Mouse (Mus musculus) intestine, embryonic 16.5 days (tissue): Measurements from ENCODE around the gene Slc38a10. TPM values are rescaled to one million over a fixed set of nuclear protein-coding genes. Genes with fewer than 3 reads are reported as not detected.

Experiments used
- ATAC-seq: fragments of 200-750 bp; cut with Nextera tagmentation; 2 replicates; pipeline ENCODE4 v1.8.0; 2017; ENCODE audit warnings: moderate TSS enrichment, moderate library complexity
- H3K27ac ChIP-seq: fragments of 300-500 bp; sonication (generic); 2 replicates; pipeline ENCODE4 v1.5.1; 2014; ENCODE audit warnings: mild to moderate bottlenecking, low read length
- H3K27me3 ChIP-seq: fragments of 300-500 bp; sonication (generic); replicated peaks from 2 replicates; pipeline ENCODE4 v1.6.1; 2014; ENCODE audit warnings: low read length, control low read depth, mixed read lengths; ENCODE audit not compliant: control insufficient read depth, insufficient read depth
- H3K36me3 ChIP-seq: fragments of 300-500 bp; sonication (generic); 2 replicates; pipeline ENCODE4 v1.6.1; 2014; ENCODE audit warnings: low read length, control low read depth; ENCODE audit not compliant: control insufficient read depth, insufficient read depth
- H3K4me1 ChIP-seq: fragments of 300-500 bp; sonication (generic); 2 replicates; pipeline ENCODE4 v1.6.1; 2014; ENCODE audit warnings: low read length, control low read depth, mixed read lengths; ENCODE audit not compliant: control insufficient read depth, insufficient read depth
- H3K4me2 ChIP-seq: fragments of 300-500 bp; sonication (generic); 2 replicates; pipeline ENCODE4 v1.6.1; 2014; ENCODE audit warnings: low read depth, low read length, control low read depth
- H3K4me3 ChIP-seq: fragments of 300-500 bp; sonication (generic); 2 replicates; pipeline ENCODE4 v1.5.1; 2014; ENCODE audit warnings: mild to moderate bottlenecking, low read length
- H3K9ac ChIP-seq: fragments of 300-500 bp; sonication (generic); 2 replicates; pipeline ENCODE4 v1.6.1; 2014; ENCODE audit warnings: low read depth, low read length
- H3K9me3 ChIP-seq: fragments of 300-500 bp; sonication (generic); 2 replicates; pipeline ENCODE4 v1.6.1; 2016; ENCODE audit warnings: low read length, control low read depth; ENCODE audit not compliant: control insufficient read depth
- WGBS: fragments of 180-500 bp; shearing (Covaris S2); extraction: QIAGEN DNeasy Blood & Tissue Kit; methylation state at CpG from one replicate; pipeline ENCODE4 v1.1.7; 2014; 5-methylcytosine and 5-hydroxymethylcytosine counted together
- polyA plus RNA-seq: library from polyadenylated mRNA; unstranded; fragments of >200 nt; fragmentation: Nextera tagmentation; extraction: Ambion mirVana; gene quantifications from 2 replicates; pipeline ENCODE4 v1.2.1, GENCODE M21; 2015

Gene Slc38a10
- polyA plus RNA-seq, 1 experiment from 2014 or later = 84.6 TPM

DNA sequence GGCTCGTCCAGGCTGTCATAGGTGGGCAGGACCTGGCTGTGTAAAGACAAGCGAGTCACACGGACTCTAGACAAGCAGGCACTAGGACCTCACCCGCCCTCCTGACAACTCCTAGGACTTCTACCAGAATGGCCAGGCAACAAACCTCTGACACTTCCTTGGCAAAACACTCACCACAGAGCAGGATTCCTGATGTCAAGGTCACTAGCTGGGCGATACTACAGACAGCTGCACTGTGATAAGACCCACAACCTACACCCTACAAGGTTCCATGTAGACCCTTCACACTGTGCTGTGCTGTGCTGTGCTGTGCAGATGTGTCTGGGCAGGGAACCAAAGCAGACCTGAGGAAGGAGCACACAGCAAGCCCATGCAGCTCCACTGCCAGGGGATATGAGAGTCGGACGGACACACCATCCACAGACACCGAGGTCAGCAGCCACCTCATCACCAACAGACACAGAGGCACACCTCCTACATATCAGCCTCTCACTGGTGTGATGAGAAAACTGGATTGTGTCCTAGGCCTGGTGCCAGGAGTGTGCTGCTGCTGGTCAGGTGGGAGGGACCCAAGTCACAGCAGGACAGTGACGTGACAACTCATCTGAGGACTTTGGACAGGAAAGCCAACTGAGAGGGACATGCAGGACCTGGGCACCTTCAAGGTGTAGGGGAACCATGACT is 16.2 kb downstream of the Slc38a10 start:
- Histone ChIP-seq H3K4me3 (no peak overlapping the region), H3K4me1 (peaks cover 35% of the 10 kb centered on the region), H3K9me3 (no peaks in the 10 kb centered on the region), H3K27me3 (no peaks in the 10 kb centered on the region), H3K27ac (no peak overlapping the region), H3K4me2 (no peak overlapping the region), H3K36me3 (peaks cover 15% of the 10 kb centered on the region; the same call in 1 of the 2 replicates), H3K9ac (peak overlapping the region; percentile 33; the same call in 1 of the 2 replicates)
- ATAC-seq = peak; percentile 47
- WGBS = 81% methylated on average over 9 of the region's 9 CpGs

- ATAC-seq = no peak
- Histone ChIP-seq H3K4me3 (no peak overlapping the region), H3K4me1 (peaks cover 35% of the 10 kb centered on the region), H3K27me3 (no peaks in the 10 kb centered on the region), H3K27ac (no peak overlapping the region), H3K36me3 (peaks cover 20% of the 10 kb centered on the region), H3K9me3 (no peaks in the 10 kb centered on the region), H3K9ac (no peak overlapping the region), H3K4me2 (no peak overlapping the region)
- 85% methylated on average over 5 of the region's 5 CpGs for WGBS
Observed at GRCm38 (mm10) chr11:120134148-120134547, 17.0 kb downstream of the Slc38a10 start.

DNA sequence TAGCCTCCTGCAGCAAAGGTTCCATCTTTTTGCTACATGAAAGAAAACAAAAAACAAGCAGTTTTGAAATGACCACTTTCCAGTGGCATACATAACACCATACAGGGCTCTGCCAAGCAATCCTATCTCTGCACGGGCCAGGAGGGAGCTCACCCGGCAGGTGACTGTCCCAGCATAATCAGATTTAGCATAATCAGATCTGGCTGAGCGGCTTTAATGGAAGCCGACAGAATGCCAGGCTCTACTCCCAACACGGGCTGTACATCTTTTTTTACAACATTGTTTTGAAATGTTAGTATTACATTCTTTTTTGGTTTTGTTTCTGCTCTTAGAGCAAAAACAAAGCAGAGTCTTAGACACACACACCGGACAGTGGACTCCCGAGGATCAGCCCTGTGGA is 21.9 kb downstream of the Slc38a10 start:
- peaks cover 13% of the 10 kb centered on the region for H3K36me3 ChIP-seq
- 0 out of 2 replicates have a peak, but pooled peaks cover 6% of the 10 kb centered on the region for H3K4me1 ChIP-seq
- H3K27ac ChIP-seq = no peak overlapping the region
- H3K27me3 ChIP-seq = no peaks in the 10 kb centered on the region
- no peak overlapping the region for H3K9ac ChIP-seq
- H3K9me3 ChIP-seq = no peaks in the 10 kb centered on the region
- no peak overlapping the region for H3K4me3 ChIP-seq
- no peak overlapping the region for H3K4me2 ChIP-seq
- ATAC-seq = no peak
- WGBS = 75% methylated on average over 7 of the region's 7 CpGs

- Histone ChIP-seq H3K4me3 (no peak overlapping the region), H3K9me3 (no peaks in the 10 kb centered on the region), H3K9ac (no peak overlapping the region), H3K36me3 (peaks cover 5% of the 10 kb centered on the region), H3K27ac (no peak overlapping the region), H3K4me1 (0 out of 2 replicates have a peak, but pooled peaks cover 6% of the 10 kb centered on the region), H3K4me2 (no peak overlapping the region), H3K27me3 (no peaks in the 10 kb centered on the region)
- no peak for ATAC-seq
- WGBS = 89% methylated on average over 2 of the region's 2 CpGs
Observed at GRCm38 (mm10) chr11:120126845-120127244, 24.3 kb downstream of the Slc38a10 start.

DNA sequence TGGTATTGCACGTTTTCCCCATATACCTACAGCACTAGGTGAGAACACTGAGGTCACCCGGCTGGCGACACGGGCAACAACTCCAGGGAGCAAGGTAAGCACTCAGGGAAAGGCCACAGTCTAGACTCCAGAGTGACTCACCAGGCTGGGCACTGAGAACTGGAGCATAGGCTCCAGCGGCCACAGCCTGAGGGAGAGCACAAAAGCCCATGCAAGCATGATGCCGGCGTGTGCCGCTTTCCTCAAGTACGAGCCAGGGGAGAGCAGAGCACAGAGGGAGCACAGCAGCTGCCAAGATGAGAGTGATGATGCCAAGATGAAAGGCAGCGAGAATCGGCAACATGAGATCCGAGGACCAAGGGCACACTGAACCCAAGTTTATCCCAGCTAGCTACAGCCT is 29.0 kb downstream of the Slc38a10 start:
- whole genome bisulfite sequencing = 83% methylated on average over 12 of the region's 12 CpGs
- H3K27ac ChIP-seq = no peak overlapping the region
- H3K36me3 ChIP-seq = peaks cover 18% of the 10 kb centered on the region

GRCm38 (mm10) chr11:120120642-120121420 is 30.3 kb downstream of the Slc38a10 start:
- peaks cover 18% of the 10 kb centered on the region for H3K36me3 ChIP-seq
- ATAC-seq = peak; percentile 59

More for the DNA sequence above, 29.0 kb downstream of the Slc38a10 start:
- H3K4me2 ChIP-seq = no peak overlapping the region
- H3K4me1 ChIP-seq = 0 out of 2 replicates have a peak, but pooled peaks cover 7% of the 10 kb centered on the region
- H3K27me3 ChIP-seq = no peaks in the 10 kb centered on the region
- no peak overlapping the region for H3K4me3 ChIP-seq
- no peak overlapping the region for H3K9ac ChIP-seq
- ATAC-seq = no peak
- no peaks in the 10 kb centered on the region for H3K9me3 ChIP-seq

DNA sequence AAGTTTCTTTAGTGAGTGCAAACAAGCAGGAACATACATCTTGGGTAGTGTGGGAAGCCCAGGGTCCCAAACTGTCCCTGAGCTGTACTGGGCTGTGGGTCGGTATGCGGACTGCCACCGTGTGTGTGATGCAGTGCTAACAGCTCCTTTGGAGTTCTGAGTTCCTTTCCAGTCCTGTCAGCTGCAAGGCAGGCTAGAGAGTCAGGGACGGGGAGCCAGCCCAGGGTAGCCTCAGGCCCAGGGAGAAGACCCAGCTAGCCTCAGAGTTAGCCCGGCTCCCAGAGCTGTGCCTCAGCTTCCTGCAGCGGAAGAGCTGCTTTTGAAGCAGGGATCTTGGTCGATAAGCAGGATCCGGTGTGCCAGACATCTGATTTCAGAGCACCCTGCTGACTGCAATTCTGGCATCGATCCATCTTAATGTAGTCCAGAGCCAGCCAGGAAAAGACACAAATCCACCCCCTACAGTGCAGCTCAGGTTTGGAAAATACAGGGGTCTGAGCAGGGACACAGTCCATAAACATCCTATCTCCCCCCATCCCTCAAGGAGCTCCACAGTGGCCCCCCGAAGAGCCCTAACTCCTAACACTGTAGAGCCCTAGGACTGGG is 31.1 kb downstream of the Slc38a10 start:
- peaks cover 18% of the 10 kb centered on the region for H3K36me3 ChIP-seq
- no peak overlapping the region for H3K27ac ChIP-seq
- WGBS = 82% methylated on average over 10 of the region's 10 CpGs

More at GRCm38 (mm10) chr11:120120642-120121420, 30.3 kb downstream of the Slc38a10 start:
- Histone ChIP-seq H3K4me2 (no peak overlapping the region), H3K4me3 (no peak overlapping the region), H3K9me3 (no peaks in the 10 kb centered on the region), H3K4me1 (0 out of 2 replicates have a peak, but pooled peaks cover 7% of the 10 kb centered on the region), H3K9ac (no peak overlapping the region; the same call in 1 of the 2 replicates), H3K27me3 (no peaks in the 10 kb centered on the region), H3K27ac (no peak overlapping the region)
- WGBS = 80% methylated on average over 17 of the region's 17 CpGs

GRCm38 (mm10) chr11:120119108-120119507 is 32.0 kb downstream of the Slc38a10 start:
- 95% methylated on average over 7 of the region's 7 CpGs for WGBS
- Histone ChIP-seq H3K27ac (no peak overlapping the region), H3K4me3 (no peak overlapping the region), H3K9me3 (no peaks in the 10 kb centered on the region), H3K27me3 (no peaks in the 10 kb centered on the region), H3K4me2 (no peak overlapping the region), H3K9ac (no peak overlapping the region), H3K36me3 (peaks cover 22% of the 10 kb centered on the region), H3K4me1 (0 out of 2 replicates have a peak, but pooled peaks cover 7% of the 10 kb centered on the region)
- no peak for ATAC-seq

More for the DNA sequence above, 31.1 kb downstream of the Slc38a10 start:
- no peaks in the 10 kb centered on the region for H3K9me3 ChIP-seq
- H3K4me1 ChIP-seq = 0 out of 2 replicates have a peak, but pooled peaks cover 7% of the 10 kb centered on the region
- H3K9ac ChIP-seq = no peak overlapping the region
- H3K4me2 ChIP-seq = no peak overlapping the region
- no peaks in the 10 kb centered on the region for H3K27me3 ChIP-seq
- no peak overlapping the region for H3K4me3 ChIP-seq
- ATAC-seq = no peak

GRCm38 (mm10) chr11:120117626-120118025 is 33.5 kb downstream of the Slc38a10 start:
- Histone ChIP-seq H3K9ac (no peak overlapping the region), H3K27me3 (no peaks in the 10 kb centered on the region), H3K27ac (no peak overlapping the region), H3K4me2 (no peak overlapping the region), H3K4me3 (no peak overlapping the region), H3K9me3 (no peaks in the 10 kb centered on the region), H3K4me1 (0 out of 2 replicates have a peak, but pooled peaks cover 7% of the 10 kb centered on the region), H3K36me3 (peaks cover 22% of the 10 kb centered on the region)
- no peak for ATAC-seq
- 92% methylated on average over 2 of the region's 2 CpGs for WGBS
